Mouse (Mus musculus): Measurements from ENCODE around the gene Adam1b. TPM values are rescaled to one million over a fixed set of nuclear protein-coding genes. Genes with fewer than 3 reads are reported as not detected.

The Adam1b gene
- polyA plus RNA-seq, 1 experiment, result not detected

GRCm38 (mm10) chr5:121500719-121501118, 2.5 kb downstream of the Adam1b start:
- no peak overlapping the region for H3K27ac ChIP-seq (ENCODE audit: insufficient read depth, low read depth, low read length)
- TF ChIP-seq POLR2A (IDR thresholded peaks at IDR 0.05; ENCODE audit: low read depth, low read length), result no peak
- H3K27me3 ChIP-seq (ENCODE audit: control insufficient read depth, insufficient read depth, low read length), result no peaks in the 10 kb centered on the region
- H3K36me3 ChIP-seq (ENCODE audit: control insufficient read depth, insufficient read depth, low read length), result no peaks in the 10 kb centered on the region
- 48% methylated on average over 7 of the region's 7 CpGs for WGBS
- no peaks in the 10 kb centered on the region for H3K4me1 ChIP-seq (ENCODE audit: control insufficient read depth, insufficient read depth, insufficient read length, low read length)
- H3K4me3 ChIP-seq (ENCODE audit: low read depth, low read length), result no peak overlapping the region

- no peaks in the 10 kb centered on the region for H3K4me1 ChIP-seq (ENCODE audit: control insufficient read depth, insufficient read depth, insufficient read length, low read length)
- TF ChIP-seq CTCF (IDR thresholded peaks at IDR 0.05; ENCODE audit: extremely low read depth, insufficient read length, insufficient replicate concordance, low read depth, low read length) (no peak), POLR2A (IDR thresholded peaks at IDR 0.05; ENCODE audit: low read depth, low read length) (no peak)
- H3K27ac ChIP-seq (ENCODE audit: insufficient read depth, low read depth, low read length), result no peak overlapping the region
- no peaks in the 10 kb centered on the region for H3K27me3 ChIP-seq (ENCODE audit: control insufficient read depth, insufficient read depth, low read length)
- 68% methylated on average over 8 of the region's 8 CpGs for WGBS
- no peak overlapping the region for H3K4me3 ChIP-seq (ENCODE audit: low read depth, low read length)
- H3K36me3 ChIP-seq (ENCODE audit: control insufficient read depth, insufficient read depth, low read length), result no peaks in the 10 kb centered on the region
Observed at GRCm38 (mm10) chr5:121493305-121493704, 9.9 kb downstream of the Adam1b start.

- H3K27ac ChIP-seq (ENCODE audit: insufficient read depth, low read depth, low read length), result no peak overlapping the region
- no peaks in the 10 kb centered on the region for H3K27me3 ChIP-seq (ENCODE audit: control insufficient read depth, insufficient read depth, low read length)
- no peaks in the 10 kb centered on the region for H3K4me1 ChIP-seq (ENCODE audit: control insufficient read depth, insufficient read depth, insufficient read length, low read length)
- TF ChIP-seq POLR2A (IDR thresholded peaks at IDR 0.05; ENCODE audit: low read depth, low read length) (no peak), CTCF (IDR thresholded peaks at IDR 0.05; ENCODE audit: extremely low read depth, insufficient read length, insufficient replicate concordance, low read depth, low read length) (no peak)
- H3K36me3 ChIP-seq (ENCODE audit: control insufficient read depth, insufficient read depth, low read length), result no peaks in the 10 kb centered on the region
- H3K4me3 ChIP-seq (ENCODE audit: low read depth, low read length), result no peak overlapping the region
- 47% methylated on average over 5 of the region's 5 CpGs for WGBS
Observed at GRCm38 (mm10) chr5:121484801-121485200, 18.4 kb downstream of the Adam1b start.

GRCm38 (mm10) chr5:121477680-121478079, 25.6 kb downstream of the Adam1b start:
- WGBS, result 23% methylated on average over 3 of the region's 3 CpGs
- TF ChIP-seq POLR2A (IDR thresholded peaks at IDR 0.05; ENCODE audit: low read depth, low read length) (no peak), CTCF (IDR thresholded peaks at IDR 0.05; ENCODE audit: extremely low read depth, insufficient read length, insufficient replicate concordance, low read depth, low read length) (no peak)

GRCm38 (mm10) chr5:121476040-121476439, 27.2 kb downstream of the Adam1b start:
- 49% methylated on average over 1 of the region's 1 CpGs for WGBS
- no peaks in the 10 kb centered on the region for H3K4me1 ChIP-seq (ENCODE audit: control insufficient read depth, insufficient read depth, insufficient read length, low read length)
- H3K27ac ChIP-seq (ENCODE audit: insufficient read depth, low read depth, low read length), result no peak overlapping the region
- no peaks in the 10 kb centered on the region for H3K27me3 ChIP-seq (ENCODE audit: control insufficient read depth, insufficient read depth, low read length)
- no peak overlapping the region for H3K4me3 ChIP-seq (ENCODE audit: low read depth, low read length)
- H3K36me3 ChIP-seq (ENCODE audit: control insufficient read depth, insufficient read depth, low read length), result no peaks in the 10 kb centered on the region
- TF ChIP-seq POLR2A (IDR thresholded peaks at IDR 0.05; ENCODE audit: low read depth, low read length), result no peak
- no peak for TF ChIP-seq CTCF (IDR thresholded peaks at IDR 0.05; ENCODE audit: extremely low read depth, insufficient read length, insufficient replicate concordance, low read depth, low read length)

More at GRCm38 (mm10) chr5:121477680-121478079, 25.6 kb downstream of the Adam1b start:
- Histone ChIP-seq H3K27ac (ENCODE audit: insufficient read depth, low read depth, low read length) (no peak overlapping the region), H3K27me3 (ENCODE audit: control insufficient read depth, insufficient read depth, low read length) (no peaks in the 10 kb centered on the region), H3K4me1 (ENCODE audit: control insufficient read depth, insufficient read depth, insufficient read length, low read length) (no peaks in the 10 kb centered on the region), H3K36me3 (ENCODE audit: control insufficient read depth, insufficient read depth, low read length) (no peaks in the 10 kb centered on the region), H3K4me3 (ENCODE audit: low read depth, low read length) (no peak overlapping the region)

GRCm38 (mm10) chr5:121474610-121475009, 28.6 kb downstream of the Adam1b start:
- WGBS, result 67% methylated on average over 7 of the region's 7 CpGs
- H3K27ac ChIP-seq (ENCODE audit: insufficient read depth, low read depth, low read length), result no peak overlapping the region
- TF ChIP-seq CTCF (IDR thresholded peaks at IDR 0.05; ENCODE audit: extremely low read depth, insufficient read length, insufficient replicate concordance, low read depth, low read length), result no peak
- TF ChIP-seq POLR2A (IDR thresholded peaks at IDR 0.05; ENCODE audit: low read depth, low read length), result no peak
- H3K4me3 ChIP-seq (ENCODE audit: low read depth, low read length), result no peak overlapping the region
- H3K36me3 ChIP-seq (ENCODE audit: control insufficient read depth, insufficient read depth, low read length), result no peaks in the 10 kb centered on the region
- H3K4me1 ChIP-seq (ENCODE audit: control insufficient read depth, insufficient read depth, insufficient read length, low read length), result no peaks in the 10 kb centered on the region
- no peaks in the 10 kb centered on the region for H3K27me3 ChIP-seq (ENCODE audit: control insufficient read depth, insufficient read depth, low read length)

- H3K4me1 ChIP-seq (ENCODE audit: control insufficient read depth, insufficient read depth, insufficient read length, low read length), result no peaks in the 10 kb centered on the region
- no peak for TF ChIP-seq CTCF (IDR thresholded peaks at IDR 0.05; ENCODE audit: extremely low read depth, insufficient read length, insufficient replicate concordance, low read depth, low read length)
- TF ChIP-seq POLR2A (IDR thresholded peaks at IDR 0.05; ENCODE audit: low read depth, low read length), result no peak
- no peak overlapping the region for H3K4me3 ChIP-seq (ENCODE audit: low read depth, low read length)
- 96% methylated on average over 2 of the region's 2 CpGs for WGBS
- no peaks in the 10 kb centered on the region for H3K36me3 ChIP-seq (ENCODE audit: control insufficient read depth, insufficient read depth, low read length)
- no peak overlapping the region for H3K27ac ChIP-seq (ENCODE audit: insufficient read depth, low read depth, low read length)
- H3K27me3 ChIP-seq (ENCODE audit: control insufficient read depth, insufficient read depth, low read length), result no peaks in the 10 kb centered on the region
Observed at GRCm38 (mm10) chr5:121472411-121472810, 30.8 kb downstream of the Adam1b start.

- Histone ChIP-seq H3K27me3 (ENCODE audit: control insufficient read depth, insufficient read depth, low read length) (no peaks in the 10 kb centered on the region), H3K27ac (ENCODE audit: insufficient read depth, low read depth, low read length) (no peak overlapping the region), H3K4me3 (ENCODE audit: low read depth, low read length) (no peak overlapping the region), H3K36me3 (ENCODE audit: control insufficient read depth, insufficient read depth, low read length) (no peaks in the 10 kb centered on the region), H3K4me1 (ENCODE audit: control insufficient read depth, insufficient read depth, insufficient read length, low read length) (no peaks in the 10 kb centered on the region)
- TF ChIP-seq CTCF (IDR thresholded peaks at IDR 0.05; ENCODE audit: extremely low read depth, insufficient read length, insufficient replicate concordance, low read depth, low read length) (no peak), POLR2A (IDR thresholded peaks at IDR 0.05; ENCODE audit: low read depth, low read length) (no peak)
- 22% methylated on average over 3 of the region's 3 CpGs for WGBS
Observed at GRCm38 (mm10) chr5:121469566-121469965, 33.7 kb downstream of the Adam1b start.
